Mouse (Mus musculus) layer of hippocampus, adult 9-10 months (tissue): ENCODE measurements at regions not wholly inside any gene's neighbourhood (a gene's known extent, or its start where the extent isn't known, plus 50 kb on each side); places are given as distances from the start of the nearest gene placed in this dataset.

Experiments used
- DNase-seq: peaks from one replicate; pipeline ENCODE4 v3.0.0; 2022; ENCODE audit warnings: low spot score

GRCm38 (mm10) chr4:153727273-153727672 lies 229.8 kb upstream of the A430005L14Rik start:
- no peak for DNase-seq

- no peak for DNase-seq
These were observed 229.1 kb upstream of the A430005L14Rik start for GRCm38 (mm10) chr4:153727896-153728422.

- DNase-seq = no peak
These were observed 218.9 kb upstream of the A430005L14Rik start for GRCm38 (mm10) chr4:153738088-153738487.

- DNase-seq = no peak
These were observed 214.8 kb upstream of the A430005L14Rik start for GRCm38 (mm10) chr4:153742241-153742640.

GRCm38 (mm10) chr4:153752791-153753190 lies 204.2 kb upstream of the A430005L14Rik start:
- DNase-seq = no peak

- no peak for DNase-seq
These were observed 198.7 kb upstream of the A430005L14Rik start for GRCm38 (mm10) chr4:153758323-153758722.

- DNase-seq = no peak
These were observed 198.3 kb upstream of the A430005L14Rik start for GRCm38 (mm10) chr4:153758781-153759180.

- DNase-seq = no peak
These were observed 196.1 kb upstream of the A430005L14Rik start for GRCm38 (mm10) chr4:153760934-153761333.

- DNase-seq = no peak
These were observed 193.6 kb upstream of the A430005L14Rik start for GRCm38 (mm10) chr4:153763413-153763812.

- no peak for DNase-seq
These were observed 189.3 kb upstream of the A430005L14Rik start for GRCm38 (mm10) chr4:153767713-153768112.

- no peak for DNase-seq
These were observed 188.7 kb upstream of the A430005L14Rik start for GRCm38 (mm10) chr4:153768350-153768749.

- DNase-seq = no peak
These were observed 186.4 kb upstream of the A430005L14Rik start for GRCm38 (mm10) chr4:153770675-153771074.

GRCm38 (mm10) chr4:153780501-153780900 lies 176.5 kb upstream of the A430005L14Rik start:
- DNase-seq = no peak

- DNase-seq = no peak
These were observed 175.8 kb upstream of the A430005L14Rik start for GRCm38 (mm10) chr4:153781271-153781670.

- no peak for DNase-seq
These were observed 175.0 kb upstream of the A430005L14Rik start for GRCm38 (mm10) chr4:153781981-153782521.

GRCm38 (mm10) chr4:153784401-153784800 lies 172.6 kb upstream of the A430005L14Rik start:
- no peak for DNase-seq

- DNase-seq = no peak
These were observed 171.5 kb upstream of the A430005L14Rik start for GRCm38 (mm10) chr4:153785564-153785963.

- no peak for DNase-seq
These were observed 164.7 kb upstream of the A430005L14Rik start for GRCm38 (mm10) chr4:153792307-153792706.

GRCm38 (mm10) chr4:153798061-153798460 lies 159.0 kb upstream of the A430005L14Rik start:
- no peak for DNase-seq

- no peak for DNase-seq
These were observed 151.3 kb upstream of the A430005L14Rik start for GRCm38 (mm10) chr4:153805727-153806126.

GRCm38 (mm10) chr4:153806180-153806692 lies 150.8 kb upstream of the A430005L14Rik start:
- no peak for DNase-seq

- DNase-seq = no peak
These were observed 150.1 kb upstream of the A430005L14Rik start for GRCm38 (mm10) chr4:153806820-153807436.

- DNase-seq = no peak
These were observed 144.2 kb upstream of the A430005L14Rik start for GRCm38 (mm10) chr4:153812866-153813265.
